Mouse (Mus musculus) lung, postnatal 36 days (tissue): ENCODE measurements around the gene Fto.

Experiments
- DNase-seq: peaks from one replicate; pipeline ENCODE4 v3.0.0; 2022; ENCODE audit warnings: mixed read lengths

The Fto gene

GRCm38 (mm10) chr8:91504891-91505290 is 191.6 kb downstream of the Fto start:
- peak; percentile 58 for DNase-seq

DNA sequence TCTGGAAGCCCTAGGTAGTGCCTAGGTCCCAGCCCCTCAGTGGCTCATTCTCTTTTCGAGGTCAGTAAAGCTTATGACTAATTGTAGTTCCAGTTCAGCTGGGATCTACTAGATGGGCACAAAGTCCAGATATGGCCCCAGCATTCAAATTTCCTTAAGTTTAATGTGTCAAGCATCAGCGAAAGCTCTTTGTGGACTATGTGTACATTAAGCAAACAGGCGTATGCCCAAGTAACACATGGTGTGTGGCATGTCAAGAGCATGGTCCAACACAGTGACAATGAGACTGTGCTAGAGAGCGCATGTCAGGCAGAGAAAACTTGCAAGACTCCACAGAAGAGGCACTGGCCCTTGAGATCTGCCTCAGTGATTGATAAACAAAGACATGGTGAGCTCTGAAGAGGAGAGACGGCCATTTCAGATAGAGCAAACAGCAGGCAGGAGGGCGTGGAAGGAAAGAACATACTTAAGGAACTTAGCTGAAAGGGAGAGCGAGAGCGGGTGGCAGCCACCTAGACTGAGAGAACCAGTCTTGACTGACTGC is 192.2 kb downstream of the Fto start:
- DNase-seq, result no peak

DNA sequence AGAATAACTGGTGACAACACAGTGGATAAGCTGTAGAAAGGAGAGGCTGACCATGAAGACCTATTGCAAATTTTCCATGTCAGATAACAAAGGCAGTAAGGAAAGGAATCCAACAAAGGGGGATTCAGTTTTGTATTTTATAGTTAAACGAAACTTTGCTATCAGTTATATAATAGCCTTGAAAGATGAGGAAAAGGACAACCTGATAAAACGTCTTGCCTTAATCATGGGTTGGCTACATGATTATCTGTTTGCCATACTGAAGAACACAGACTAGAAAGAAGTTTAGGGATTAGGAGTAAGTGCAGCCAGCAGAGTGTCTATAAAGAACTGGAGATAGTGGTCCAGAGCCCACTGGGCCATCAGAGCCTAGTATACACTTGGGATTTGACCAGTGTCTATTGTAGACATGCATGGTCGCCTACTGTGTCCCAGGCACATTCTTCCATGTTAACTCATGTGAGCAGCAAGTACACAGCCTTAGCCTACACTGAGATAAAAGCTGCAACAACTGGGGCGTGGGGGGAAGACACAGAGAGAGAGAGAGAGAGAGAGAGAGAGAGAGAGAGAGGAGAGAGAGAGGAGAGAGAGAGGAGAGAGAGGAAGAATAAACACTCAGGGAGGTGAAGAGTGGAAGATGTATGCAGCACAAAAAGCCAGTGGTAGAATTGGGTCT is 192.8 kb downstream of the Fto start:
- no peak for DNase-seq

GRCm38 (mm10) chr8:91506682-91507257 is 193.4 kb downstream of the Fto start:
- no peak for DNase-seq

GRCm38 (mm10) chr8:91507681-91508097 is 194.4 kb downstream of the Fto start:
- DNase-seq, result no peak

GRCm38 (mm10) chr8:91508284-91508683 is 195.0 kb downstream of the Fto start:
- DNase-seq, result no peak

DNA sequence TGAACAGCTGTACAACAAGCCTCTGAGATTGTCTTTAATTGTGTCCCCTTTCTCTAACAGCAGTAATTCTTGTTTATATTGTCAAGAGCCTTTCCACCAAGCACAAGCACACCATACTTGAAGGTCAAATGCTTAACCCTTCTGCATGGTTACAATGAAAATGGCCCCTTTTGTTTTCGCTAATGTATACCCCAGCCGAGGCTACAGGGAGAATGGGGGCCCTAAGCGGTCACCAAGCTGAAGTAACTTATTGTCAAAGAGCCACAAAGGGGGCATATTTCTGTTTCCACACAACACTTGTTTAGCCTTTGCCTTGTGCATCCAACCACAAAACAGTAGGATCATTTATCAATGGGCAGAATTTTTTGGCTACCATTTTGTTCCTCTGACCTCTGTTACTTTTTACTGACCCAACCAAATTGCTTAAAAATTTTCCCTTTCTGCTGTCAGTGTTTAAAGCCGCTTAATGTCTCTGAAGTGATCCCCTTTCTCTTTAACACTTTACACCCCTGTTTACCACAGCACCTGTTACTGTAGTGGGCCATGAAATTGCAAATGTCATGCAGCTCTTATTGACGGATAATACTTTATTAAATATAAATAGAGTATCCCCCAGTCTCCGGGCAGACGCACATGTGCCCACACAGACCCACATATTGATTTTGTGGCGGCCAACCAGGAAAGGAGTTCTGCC is 196.0 kb downstream of the Fto start:
- no peak for DNase-seq

DNA sequence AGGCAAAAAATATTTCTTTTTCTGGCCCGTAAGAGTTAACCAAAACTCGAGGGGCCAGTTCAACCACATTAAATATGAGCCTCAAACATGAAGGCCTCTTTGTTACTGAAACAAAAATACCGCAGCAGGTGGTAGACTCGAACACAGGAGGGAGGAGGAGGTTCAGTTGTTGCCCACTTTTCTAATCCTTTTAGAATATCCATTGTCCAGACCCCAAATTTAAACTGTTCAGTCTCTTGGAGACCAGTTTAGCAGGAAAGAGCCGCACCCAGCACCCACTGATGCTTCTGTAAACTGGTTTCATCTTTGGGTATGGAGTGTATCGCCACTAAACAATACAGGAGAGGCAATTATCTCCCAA is 196.6 kb downstream of the Fto start:
- DNase-seq, result no peak

- no peak for DNase-seq
Measured at GRCm38 (mm10) chr8:91510716-91511115, 197.4 kb downstream of the Fto start.

GRCm38 (mm10) chr8:91511943-91512342 is 198.6 kb downstream of the Fto start:
- no peak for DNase-seq

- DNase-seq, result no peak
Measured at GRCm38 (mm10) chr8:91514752-91515478, 201.6 kb downstream of the Fto start.

DNA sequence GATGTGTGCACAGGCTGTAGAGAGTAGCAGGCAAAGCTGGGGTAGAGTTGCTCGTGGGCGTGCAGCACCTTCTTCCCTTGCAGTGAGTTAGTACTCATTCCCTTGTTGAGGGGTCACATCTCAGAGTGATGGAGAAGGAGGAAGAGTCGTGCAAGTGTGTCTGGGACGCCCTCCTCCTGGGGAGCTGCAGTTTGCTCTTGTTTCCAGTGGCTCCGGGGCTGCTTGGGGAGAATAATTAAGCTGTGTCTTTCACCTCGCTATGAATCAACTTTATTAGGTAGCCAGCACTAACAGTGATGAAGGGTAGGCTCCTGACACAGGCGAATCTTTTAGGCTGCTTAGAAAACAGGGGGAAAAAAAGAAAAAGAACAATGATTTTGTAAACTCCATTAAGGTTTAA is 203.1 kb downstream of the Fto start:
- DNase-seq, result no peak

- no peak for DNase-seq
Measured at GRCm38 (mm10) chr8:91518085-91518484, 204.8 kb downstream of the Fto start.

GRCm38 (mm10) chr8:91522201-91522600 is 208.9 kb downstream of the Fto start:
- peak; percentile 22 for DNase-seq

DNA sequence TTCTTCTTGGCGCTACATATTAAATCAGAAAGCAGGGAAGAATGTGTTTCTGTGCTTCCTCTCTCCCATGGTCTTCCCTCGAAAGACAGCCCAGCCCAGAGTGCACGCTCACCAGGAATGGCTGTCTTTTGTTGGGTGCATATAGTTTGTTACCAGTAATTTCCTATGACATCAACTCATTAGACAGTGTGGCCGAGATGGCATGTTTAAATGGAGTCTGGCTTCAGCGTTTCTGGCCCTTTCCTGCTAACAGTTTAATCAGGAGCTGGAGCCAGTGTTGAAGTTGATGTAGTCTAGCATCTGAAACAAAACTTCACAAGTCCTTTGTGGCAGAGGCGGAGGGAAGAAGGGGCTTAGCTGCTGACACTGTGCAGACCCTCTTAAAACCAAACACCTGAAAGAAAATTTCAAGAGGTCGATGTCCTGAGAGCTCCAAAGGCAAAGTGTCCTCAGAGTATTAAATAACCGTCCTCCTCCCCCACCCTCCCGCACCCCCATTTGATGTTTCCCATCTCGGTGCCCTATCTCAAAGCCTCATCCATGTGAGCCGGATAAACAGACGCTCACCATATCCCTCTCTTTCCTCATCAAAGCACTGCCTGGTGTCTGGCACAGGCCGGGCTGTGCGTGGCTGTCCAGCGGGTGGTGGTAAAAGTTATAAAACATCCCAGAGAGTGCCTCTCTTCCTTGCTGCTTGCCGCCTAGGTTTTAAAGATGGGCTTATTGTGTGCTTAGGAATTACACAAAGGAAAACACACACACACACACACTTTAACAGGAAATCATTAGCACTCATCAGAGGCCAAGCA is 210.9 kb downstream of the Fto start:
- no peak for DNase-seq

DNA sequence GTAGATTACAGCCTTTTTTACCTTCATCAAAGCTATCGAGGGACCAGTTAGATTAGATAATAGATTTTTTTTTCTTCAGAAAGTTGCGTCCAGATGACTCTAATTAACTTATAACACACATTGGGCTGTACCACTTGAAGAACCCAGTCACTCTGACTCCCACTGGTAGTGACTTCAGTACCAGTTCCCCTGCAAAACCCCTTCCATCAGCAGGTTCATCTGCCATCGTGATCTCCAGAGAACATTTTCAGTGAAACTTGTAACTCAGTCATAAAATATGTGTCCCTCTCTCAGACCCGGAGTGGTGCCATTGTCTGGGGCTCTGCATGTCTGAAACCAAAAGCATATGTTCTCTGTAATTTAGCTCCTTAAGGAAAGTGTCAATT is 211.5 kb downstream of the Fto start:
- DNase-seq, result no peak

- no peak for DNase-seq
Measured at GRCm38 (mm10) chr8:91525342-91525817, 212.1 kb downstream of the Fto start.

DNA sequence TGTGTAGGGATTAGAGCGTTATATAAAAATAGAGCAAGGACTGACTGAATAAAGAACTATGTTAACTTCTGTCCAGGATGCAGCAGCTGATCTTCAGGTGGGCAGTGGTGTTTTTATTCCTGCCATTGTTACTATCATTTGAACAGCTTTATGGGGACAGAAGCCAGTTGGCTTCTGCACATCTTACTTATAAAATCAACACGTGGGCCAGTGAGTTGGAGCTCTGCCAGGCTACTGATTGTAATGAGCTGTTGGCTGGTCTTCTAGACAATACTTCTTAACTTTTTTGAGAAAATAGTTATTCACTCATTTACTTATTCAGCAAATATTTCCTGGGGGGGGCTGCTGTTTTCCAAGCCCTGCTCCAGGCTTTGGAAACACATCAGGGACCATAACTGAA is 215.6 kb downstream of the Fto start:
- DNase-seq, result peak; percentile 39

DNA sequence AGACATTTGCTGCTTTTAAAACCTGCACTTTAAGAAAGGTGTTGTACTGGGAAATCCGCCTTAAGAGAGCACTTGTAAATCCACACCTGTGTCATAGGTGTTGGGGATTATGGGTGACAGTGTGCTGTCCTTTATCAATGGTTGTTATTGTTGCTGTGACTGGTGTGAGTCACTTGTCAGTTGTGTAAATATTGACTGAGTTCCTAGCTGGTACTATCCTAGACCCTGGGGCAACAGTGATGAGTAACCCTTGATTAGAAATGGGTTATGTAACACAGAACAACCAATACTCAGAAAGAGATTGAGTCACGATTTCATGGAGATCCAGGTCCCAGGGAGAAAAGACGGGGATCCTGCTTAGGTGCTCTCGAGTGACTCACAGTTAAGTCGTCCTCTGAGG is 216.4 kb downstream of the Fto start:
- no peak for DNase-seq

DNA sequence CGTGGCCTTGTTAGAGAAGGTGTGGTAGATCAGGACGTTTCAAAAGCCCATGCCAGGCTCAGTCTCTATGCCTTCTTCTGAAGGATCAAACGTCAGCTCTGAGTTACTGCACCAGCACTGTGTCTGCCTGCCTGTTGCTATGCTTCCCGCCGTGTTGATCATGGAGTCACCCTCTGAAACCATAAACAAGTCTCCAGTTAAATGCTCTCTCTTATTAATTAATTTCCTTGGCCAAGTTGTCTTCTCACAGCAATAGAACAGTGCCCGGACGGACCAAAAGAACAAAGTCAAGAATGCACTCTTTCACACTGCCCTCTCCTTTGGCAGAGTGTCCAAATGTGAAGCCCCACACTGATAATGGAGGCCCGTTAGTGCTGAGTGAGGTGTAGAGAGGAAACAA is 217.3 kb downstream of the Fto start:
- DNase-seq, result no peak

DNA sequence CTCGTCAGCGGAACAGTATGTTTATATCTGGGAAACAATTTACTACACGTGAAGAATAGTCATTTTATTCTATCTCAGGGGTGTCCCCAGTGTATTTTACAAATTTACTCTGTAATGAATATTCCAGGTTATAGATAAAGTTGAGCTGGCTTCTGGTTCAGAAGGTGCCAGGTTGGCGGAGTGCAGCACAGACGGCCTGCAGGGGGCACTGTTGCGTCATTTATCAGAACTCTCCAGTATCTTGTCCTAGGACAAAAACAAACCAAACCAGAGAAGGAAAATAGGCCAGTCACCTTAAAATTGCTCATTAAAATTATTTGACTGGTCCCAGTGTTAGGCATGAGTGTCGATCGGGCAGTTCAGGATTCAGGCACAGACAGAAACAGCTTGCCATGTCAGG is 218.6 kb downstream of the Fto start:
- peak; percentile 86 for DNase-seq

GRCm38 (mm10) chr8:91532671-91533436 is 219.5 kb downstream of the Fto start:
- no peak for DNase-seq
